Mouse (Mus musculus): Measurements from ENCODE around the gene St6galnac1. TPM values are rescaled to one million over a fixed set of nuclear protein-coding genes. Genes with fewer than 3 reads are reported as not detected.

St6galnac1 gene
- polyA plus RNA-seq, 1 experiment: not detected

DNA sequence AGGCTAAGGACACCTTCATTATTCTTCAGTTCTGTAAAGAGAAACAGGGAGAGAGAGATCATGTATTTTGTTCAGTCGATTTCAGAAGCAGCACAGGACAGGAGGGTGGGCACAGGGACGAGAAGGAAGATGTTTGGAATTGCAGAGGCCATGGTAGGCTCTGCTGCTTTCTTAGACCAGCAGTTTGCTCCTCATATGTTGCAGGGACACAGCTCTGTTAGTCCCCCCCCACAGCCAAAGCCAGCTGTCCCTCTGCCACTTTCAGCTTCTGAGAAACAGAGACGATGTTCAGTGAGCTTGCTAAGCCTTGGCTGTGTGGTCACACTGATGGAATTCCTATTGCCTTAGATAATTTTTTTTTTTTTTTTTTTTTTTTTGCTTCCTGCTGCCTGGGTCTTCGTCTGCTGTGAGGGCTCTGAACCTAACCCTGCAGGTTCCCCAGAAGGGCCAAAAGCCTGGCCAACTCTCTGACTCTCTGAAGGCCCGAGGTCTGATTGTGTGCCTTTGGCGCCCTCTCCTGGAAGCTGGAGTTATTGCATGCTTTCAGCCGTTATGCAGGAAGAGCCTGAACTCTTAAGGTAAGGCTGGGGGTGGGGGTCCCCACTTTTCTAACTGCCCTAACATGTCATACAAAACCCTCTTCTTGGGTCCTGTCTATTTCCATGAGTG is 32.8 kb upstream of the St6galnac1 start:
- Histone ChIP-seq H3K4me1 (peaks cover 29% of the 10 kb centered on the region), H3K36me3 (replicated peaks; ENCODE audit: low read length) (no peaks in the 10 kb centered on the region), H3K27me3 (replicated peaks) (peaks cover 62% of the 10 kb centered on the region), H3K4me3 (replicated peaks) (no peak overlapping the region), H3K9me3 (no peaks in the 10 kb centered on the region)
- TF ChIP-seq FLI1 (IDR thresholded peaks at IDR 0.05; ENCODE audit: low read length) (no peak), GATA1 (IDR thresholded peaks at IDR 0.05; ENCODE audit: borderline replicate concordance, low read length) (no peak)

- peaks cover 25% of the 10 kb centered on the region for H3K4me1 ChIP-seq
- no peaks in the 10 kb centered on the region for H3K9me3 ChIP-seq
- no peak overlapping the region for H3K4me3 ChIP-seq (replicated peaks)
- no peaks in the 10 kb centered on the region for H3K36me3 ChIP-seq (replicated peaks; ENCODE audit: low read length)
- H3K27me3 ChIP-seq (replicated peaks): peaks cover 61% of the 10 kb centered on the region
- TF ChIP-seq FLI1 (IDR thresholded peaks at IDR 0.05; ENCODE audit: low read length): no peak
- TF ChIP-seq GATA1 (IDR thresholded peaks at IDR 0.05; ENCODE audit: borderline replicate concordance, low read length): no peak
These were observed 32.2 kb upstream of the St6galnac1 start for GRCm38 (mm10) chr11:116807526-116807925.

GRCm38 (mm10) chr11:116807116-116807515 is 31.8 kb upstream of the St6galnac1 start:
- Histone ChIP-seq H3K4me3 (replicated peaks) (no peak overlapping the region), H3K9me3 (no peaks in the 10 kb centered on the region), H3K36me3 (replicated peaks; ENCODE audit: low read length) (no peaks in the 10 kb centered on the region), H3K4me1 (peaks cover 25% of the 10 kb centered on the region), H3K27me3 (replicated peaks) (peaks cover 62% of the 10 kb centered on the region)
- TF ChIP-seq FLI1 (IDR thresholded peaks at IDR 0.05; ENCODE audit: low read length) (no peak), GATA1 (IDR thresholded peaks at IDR 0.05; ENCODE audit: borderline replicate concordance, low read length) (no peak)

GRCm38 (mm10) chr11:116806136-116807071 is 31.1 kb upstream of the St6galnac1 start:
- Histone ChIP-seq H3K36me3 (replicated peaks; ENCODE audit: low read length) (no peaks in the 10 kb centered on the region), H3K4me1 (peaks cover 24% of the 10 kb centered on the region), H3K9me3 (no peaks in the 10 kb centered on the region), H3K4me3 (replicated peaks) (no peak overlapping the region), H3K27me3 (replicated peaks) (peaks cover 58% of the 10 kb centered on the region)
- no peak for TF ChIP-seq FLI1 (IDR thresholded peaks at IDR 0.05; ENCODE audit: low read length)
- no peak for TF ChIP-seq GATA1 (IDR thresholded peaks at IDR 0.05; ENCODE audit: borderline replicate concordance, low read length)

DNA sequence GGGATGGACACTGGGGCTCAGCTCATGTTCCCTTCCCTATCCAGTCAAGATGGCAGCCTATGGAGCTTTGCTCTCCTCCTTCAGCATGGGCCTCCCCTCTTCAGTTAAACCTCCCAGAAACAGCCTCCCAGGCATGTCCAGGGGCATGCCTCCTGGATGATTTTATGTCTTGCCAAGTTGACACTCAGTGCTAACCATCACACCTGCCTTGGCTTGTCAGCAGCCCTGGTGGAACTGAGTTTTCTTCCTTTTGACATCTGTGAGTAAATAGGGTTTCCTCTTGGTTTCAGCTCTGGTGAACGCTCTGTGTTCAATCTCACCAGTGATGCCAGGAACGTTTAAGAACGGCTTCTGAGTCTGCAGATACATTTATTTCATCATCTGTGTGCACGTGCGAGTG is 27.4 kb upstream of the St6galnac1 start:
- Histone ChIP-seq H3K4me1 (peaks cover 15% of the 10 kb centered on the region), H3K36me3 (replicated peaks; ENCODE audit: low read length) (no peaks in the 10 kb centered on the region), H3K4me3 (replicated peaks) (no peak overlapping the region), H3K27me3 (replicated peaks) (peaks cover 39% of the 10 kb centered on the region), H3K9me3 (no peaks in the 10 kb centered on the region)
- TF ChIP-seq FLI1 (IDR thresholded peaks at IDR 0.05; ENCODE audit: low read length) (no peak), GATA1 (IDR thresholded peaks at IDR 0.05; ENCODE audit: borderline replicate concordance, low read length) (no peak)

GRCm38 (mm10) chr11:116801106-116801505 is 25.8 kb upstream of the St6galnac1 start:
- Histone ChIP-seq H3K27me3 (replicated peaks) (peaks cover 47% of the 10 kb centered on the region), H3K9me3 (no peaks in the 10 kb centered on the region), H3K4me1 (peaks cover 14% of the 10 kb centered on the region), H3K4me3 (replicated peaks) (no peak overlapping the region), H3K36me3 (replicated peaks; ENCODE audit: low read length) (no peaks in the 10 kb centered on the region)
- TF ChIP-seq FLI1 (IDR thresholded peaks at IDR 0.05; ENCODE audit: low read length) (no peak), GATA1 (IDR thresholded peaks at IDR 0.05; ENCODE audit: borderline replicate concordance, low read length) (no peak)

GRCm38 (mm10) chr11:116799364-116799763 is 24.1 kb upstream of the St6galnac1 start:
- Histone ChIP-seq H3K4me3 (replicated peaks) (no peak overlapping the region), H3K36me3 (replicated peaks; ENCODE audit: low read length) (no peaks in the 10 kb centered on the region), H3K4me1 (peaks cover 8% of the 10 kb centered on the region), H3K27me3 (replicated peaks) (peaks cover 45% of the 10 kb centered on the region), H3K9me3 (no peaks in the 10 kb centered on the region)
- no peak for TF ChIP-seq GATA1 (IDR thresholded peaks at IDR 0.05; ENCODE audit: borderline replicate concordance, low read length)
- no peak for TF ChIP-seq FLI1 (IDR thresholded peaks at IDR 0.05; ENCODE audit: low read length)

DNA sequence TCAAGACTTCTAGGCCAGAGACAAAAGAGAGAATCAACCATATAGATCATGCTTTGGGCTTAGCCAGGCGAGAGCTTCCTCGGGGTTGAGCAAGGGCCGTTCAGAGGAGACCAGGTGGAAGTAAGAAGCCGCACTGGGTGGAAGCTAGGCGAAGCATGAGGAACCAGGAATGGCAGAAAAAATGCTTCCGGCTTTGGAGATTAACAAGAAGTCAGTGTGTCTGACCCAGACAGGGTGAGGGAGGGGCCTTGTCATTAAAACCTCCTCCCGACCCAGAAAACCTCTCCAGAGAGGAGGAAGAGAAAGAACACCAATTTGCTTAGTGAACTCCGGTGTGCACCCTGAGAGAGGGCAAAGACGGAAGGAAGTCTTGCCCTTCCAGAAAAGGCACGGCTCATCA is 8.9 kb upstream of the St6galnac1 start:
- peaks cover 5% of the 10 kb centered on the region for H3K27me3 ChIP-seq (replicated peaks)

DNA sequence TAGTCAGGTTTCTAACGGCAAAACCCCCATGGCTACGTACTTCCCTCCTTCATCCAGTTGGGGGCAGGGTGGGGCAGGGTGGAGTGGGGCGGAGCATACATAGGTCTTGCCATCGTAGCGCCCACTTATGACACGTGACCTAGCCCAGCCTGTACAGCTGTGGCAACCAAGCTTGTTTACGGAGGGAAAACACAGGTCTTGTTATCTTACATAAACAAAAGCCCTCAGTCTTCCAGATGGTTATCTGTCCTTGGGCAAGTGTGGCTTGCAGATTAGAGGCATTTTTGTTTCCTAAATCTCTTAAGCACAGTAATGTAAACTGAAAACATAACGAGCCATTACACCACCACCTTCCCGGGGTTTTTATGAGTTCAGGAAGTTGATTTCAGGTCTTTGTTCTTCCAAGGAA is 7.4 kb upstream of the St6galnac1 start:
- Histone ChIP-seq H3K4me3 (replicated peaks) (peak overlapping the region; percentile 86), H3K9me3 (no peaks in the 10 kb centered on the region), H3K27me3 (replicated peaks) (peaks cover 11% of the 10 kb centered on the region), H3K36me3 (replicated peaks; ENCODE audit: low read length) (no peaks in the 10 kb centered on the region), H3K4me1 (peaks cover 5% of the 10 kb centered on the region)
- TF ChIP-seq FLI1 (IDR thresholded peaks at IDR 0.05; ENCODE audit: low read length) (no peak), GATA1 (IDR thresholded peaks at IDR 0.05; ENCODE audit: borderline replicate concordance, low read length) (peak; percentile 28; the same call in 1 of the 3 replicates)

More for the DNA sequence above, 8.9 kb upstream of the St6galnac1 start:
- Histone ChIP-seq H3K4me3 (replicated peaks) (no peak overlapping the region), H3K4me1 (peaks cover 5% of the 10 kb centered on the region), H3K9me3 (no peaks in the 10 kb centered on the region), H3K36me3 (replicated peaks; ENCODE audit: low read length) (no peaks in the 10 kb centered on the region)
- no peak for TF ChIP-seq FLI1 (IDR thresholded peaks at IDR 0.05; ENCODE audit: low read length)
- TF ChIP-seq GATA1 (IDR thresholded peaks at IDR 0.05; ENCODE audit: borderline replicate concordance, low read length): no peak

DNA sequence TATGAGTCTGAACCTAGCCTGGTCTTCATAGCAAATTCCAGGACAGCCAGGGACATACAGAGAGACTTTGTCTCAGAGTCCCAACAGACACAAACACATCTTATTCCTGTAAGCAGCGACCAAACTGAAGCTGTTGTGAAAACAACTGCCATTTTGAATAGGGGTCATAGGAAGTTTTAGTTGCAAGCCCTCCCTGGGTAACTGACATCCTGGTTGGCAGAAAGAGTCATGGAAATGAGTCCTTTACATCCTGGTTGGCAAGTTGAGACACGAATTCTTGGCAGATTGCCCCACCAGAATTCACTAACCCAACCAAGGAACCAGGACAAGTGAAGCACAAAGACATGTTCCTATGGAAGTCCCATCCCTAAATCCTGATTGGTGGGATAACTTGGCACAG is 2.1 kb downstream of the St6galnac1 start:
- Histone ChIP-seq H3K36me3 (replicated peaks; ENCODE audit: low read length) (no peaks in the 10 kb centered on the region), H3K9me3 (0 out of 2 replicates have a peak, but pooled peaks cover 3% of the 10 kb centered on the region), H3K4me1 (peaks cover 10% of the 10 kb centered on the region), H3K4me3 (replicated peaks) (no peak overlapping the region), H3K27me3 (replicated peaks) (peaks cover 38% of the 10 kb centered on the region)
- TF ChIP-seq GATA1 (IDR thresholded peaks at IDR 0.05; ENCODE audit: borderline replicate concordance, low read length) (no peak), FLI1 (IDR thresholded peaks at IDR 0.05; ENCODE audit: low read length) (no peak)

All from megakaryocyte, embryonic 14.5 days (primary cell).